Mouse (Mus musculus) CD4-positive, CD25-positive, alpha-beta regulatory T cell, adult 2 months (primary cell): ENCODE data around the gene Zfp239.

ENCODE experiments used
- DNase-seq: peaks from one replicate; pipeline ENCODE4 v3.0.0-alpha.2; 2012; ENCODE audit warnings: low read depth, low spot score

Gene Zfp239

DNA sequence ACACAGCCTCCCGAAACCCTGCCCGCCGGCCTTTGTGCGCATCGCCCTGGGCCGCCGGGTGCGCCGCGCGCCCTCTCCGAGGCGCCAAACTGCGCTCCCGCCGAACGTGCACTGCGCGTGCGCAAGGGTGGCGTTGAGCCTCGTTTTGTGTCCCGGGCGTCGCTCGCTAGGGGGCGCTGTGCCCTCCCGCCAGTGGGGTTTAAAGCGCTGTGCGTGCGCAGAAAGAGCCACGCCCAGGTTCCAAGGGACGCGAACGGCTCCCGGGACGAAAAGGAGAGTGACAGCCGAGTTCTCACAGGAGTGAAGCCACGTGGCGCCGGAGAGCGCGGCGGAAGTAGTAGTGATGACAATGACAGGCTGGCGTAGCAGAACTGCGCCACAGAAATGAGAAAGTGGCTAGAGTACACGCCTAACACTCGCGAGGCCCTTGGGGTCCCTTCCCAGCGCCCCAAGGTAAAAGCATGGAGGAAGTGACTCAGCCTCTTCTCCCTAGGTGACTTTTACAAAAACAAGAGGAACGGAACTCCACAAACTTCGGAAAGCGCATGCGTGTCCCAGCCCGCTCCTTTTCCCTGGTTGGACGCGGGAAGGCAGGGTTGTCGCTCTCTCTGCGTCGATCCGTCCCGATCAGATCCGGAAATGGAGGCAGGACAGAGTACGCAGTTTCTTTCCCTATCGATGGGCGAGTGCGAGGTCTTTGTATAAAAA lies 17.7 kb downstream of the Zfp239 start:
- peak; percentile 100 for DNase-seq

- peak; percentile 42 for DNase-seq
These were observed 18.5 kb downstream of the Zfp239 start for GRCm38 (mm10) chr6:117880394-117880838.

DNA sequence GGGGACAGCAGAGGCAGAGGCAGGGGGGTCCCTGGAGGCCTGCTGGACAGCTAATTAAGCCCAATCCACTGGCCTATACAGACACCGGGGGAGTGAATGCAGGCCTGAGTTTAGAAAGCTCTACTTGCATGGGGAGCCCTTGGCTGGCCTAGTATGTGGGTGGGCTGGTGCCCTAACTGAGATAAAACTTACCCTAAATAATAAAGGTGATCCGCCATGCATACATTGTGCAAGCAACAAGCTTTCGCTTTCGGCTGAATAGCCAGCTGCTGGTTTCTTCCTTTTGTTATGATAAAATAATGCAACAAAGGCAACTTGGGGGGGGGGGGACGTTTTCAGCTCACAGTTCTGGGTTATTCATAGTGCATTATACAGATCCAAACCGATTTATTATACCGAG lies 19.3 kb downstream of the Zfp239 start:
- DNase-seq: peak; percentile 50

GRCm38 (mm10) chr6:117881997-117882396 lies 20.1 kb downstream of the Zfp239 start:
- DNase-seq: peak; percentile 65

DNA sequence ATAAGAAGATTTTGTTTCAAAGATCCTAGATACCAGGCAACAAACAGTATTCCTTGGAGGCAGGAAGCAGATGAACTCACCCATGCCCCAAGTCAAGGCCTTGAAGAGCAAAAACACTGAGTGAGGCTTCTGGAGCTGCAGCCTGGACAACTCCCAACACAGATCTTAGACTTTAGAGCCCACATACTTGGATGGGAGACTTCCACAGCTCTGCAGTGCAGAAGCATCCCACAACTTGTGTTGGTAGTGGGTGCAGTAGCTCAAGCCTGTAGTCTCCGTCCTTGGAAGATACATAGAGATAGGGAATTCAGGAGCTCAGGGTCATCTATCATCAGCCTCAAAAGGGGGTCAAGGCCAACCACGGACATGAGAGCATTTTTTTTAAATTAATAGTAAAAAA lies 24.0 kb downstream of the Zfp239 start:
- no peak for DNase-seq

DNA sequence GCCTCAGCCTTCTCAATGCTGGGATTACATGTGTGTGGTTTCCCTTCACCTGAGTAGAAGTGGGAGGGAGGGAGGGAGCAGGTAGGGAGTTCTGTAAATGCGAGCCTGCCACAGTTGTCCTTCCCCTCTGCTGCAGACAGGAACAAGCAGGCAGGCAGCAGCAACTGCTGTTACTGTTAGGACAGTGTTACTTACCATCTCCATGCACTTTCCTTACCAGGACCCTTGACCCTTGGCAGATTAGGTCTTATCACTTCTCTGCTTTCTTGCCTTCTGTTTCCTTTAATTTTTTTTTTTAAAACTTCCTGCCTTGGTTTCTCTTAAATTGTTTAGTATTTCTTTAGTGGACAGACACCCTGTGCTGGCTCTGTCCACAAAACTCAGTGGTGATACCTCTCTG lies 26.1 kb downstream of the Zfp239 start:
- no peak for DNase-seq

- DNase-seq: no peak
These were observed 26.8 kb downstream of the Zfp239 start for GRCm38 (mm10) chr6:117888642-117889096.

DNA sequence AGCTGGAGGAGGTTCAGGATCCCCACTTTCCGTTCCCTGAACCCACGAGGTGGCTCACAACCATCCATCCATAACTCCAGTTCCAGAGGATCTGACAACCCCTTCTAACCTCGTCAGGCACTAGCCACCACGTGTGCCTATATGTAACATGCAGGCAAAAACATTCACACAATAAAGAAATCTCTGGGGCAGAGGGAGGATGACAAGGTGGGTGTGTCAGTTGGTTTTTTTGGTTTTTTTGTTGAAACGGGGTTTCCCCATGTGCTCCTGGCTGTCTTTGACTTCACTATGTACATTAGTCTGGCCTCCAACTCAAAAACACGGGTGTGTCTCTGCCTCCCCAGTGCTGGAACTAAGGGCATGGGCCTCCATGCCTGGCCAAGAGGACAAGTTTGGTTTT lies 28.4 kb downstream of the Zfp239 start:
- DNase-seq: peak; percentile 88

DNA sequence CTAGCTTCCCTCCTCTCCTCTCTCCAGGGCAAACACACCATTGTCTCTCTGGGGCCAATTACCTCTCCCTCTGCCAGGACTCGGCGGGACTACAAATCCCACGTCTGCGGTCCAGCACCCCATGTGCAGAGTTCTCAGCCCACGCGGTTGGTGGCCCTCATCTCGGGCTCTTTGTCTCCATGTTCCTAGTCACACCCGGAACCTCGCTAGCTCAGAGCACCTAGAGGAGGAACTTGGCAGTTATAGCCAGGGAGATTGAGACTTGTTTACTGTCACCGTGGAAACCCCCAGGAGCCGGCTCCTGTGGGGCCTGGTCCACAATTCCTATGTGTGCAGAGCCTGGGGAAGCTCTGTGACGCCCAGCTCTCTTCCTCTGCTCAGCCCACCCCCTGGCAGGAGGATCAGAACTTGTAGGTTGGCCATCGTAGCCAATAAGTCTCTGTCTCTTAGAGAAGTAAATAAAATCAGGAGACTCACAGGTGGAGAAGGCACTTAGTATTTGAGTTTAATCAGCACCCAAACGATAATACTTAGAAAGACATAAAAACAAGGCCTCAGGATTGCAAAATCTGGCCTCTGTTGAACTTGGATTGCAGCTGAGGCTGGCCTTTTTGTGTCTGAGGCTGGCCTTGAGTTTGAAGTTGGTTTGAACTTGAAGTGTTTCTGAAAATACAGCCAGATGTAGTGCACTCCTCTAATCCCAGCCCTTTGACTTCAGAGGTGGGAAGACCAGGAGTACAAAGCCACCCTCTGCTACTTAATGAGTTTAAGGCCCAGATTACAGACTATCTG lies 29.7 kb downstream of the Zfp239 start:
- DNase-seq: peak; percentile 70

- no peak for DNase-seq
These were observed 30.5 kb downstream of the Zfp239 start for GRCm38 (mm10) chr6:117892386-117892785.

- no peak for DNase-seq
These were observed 31.5 kb downstream of the Zfp239 start for GRCm38 (mm10) chr6:117893435-117893834.

- DNase-seq: no peak
These were observed 35.9 kb downstream of the Zfp239 start for GRCm38 (mm10) chr6:117897800-117898199.

GRCm38 (mm10) chr6:117900126-117901080 lies 38.5 kb downstream of the Zfp239 start, which contains the start of gene Hnrnpf:
Gene Hnrnpf, plus strand, starts transcription at chr6:117900324.
- peak; percentile 91 for DNase-seq

DNA sequence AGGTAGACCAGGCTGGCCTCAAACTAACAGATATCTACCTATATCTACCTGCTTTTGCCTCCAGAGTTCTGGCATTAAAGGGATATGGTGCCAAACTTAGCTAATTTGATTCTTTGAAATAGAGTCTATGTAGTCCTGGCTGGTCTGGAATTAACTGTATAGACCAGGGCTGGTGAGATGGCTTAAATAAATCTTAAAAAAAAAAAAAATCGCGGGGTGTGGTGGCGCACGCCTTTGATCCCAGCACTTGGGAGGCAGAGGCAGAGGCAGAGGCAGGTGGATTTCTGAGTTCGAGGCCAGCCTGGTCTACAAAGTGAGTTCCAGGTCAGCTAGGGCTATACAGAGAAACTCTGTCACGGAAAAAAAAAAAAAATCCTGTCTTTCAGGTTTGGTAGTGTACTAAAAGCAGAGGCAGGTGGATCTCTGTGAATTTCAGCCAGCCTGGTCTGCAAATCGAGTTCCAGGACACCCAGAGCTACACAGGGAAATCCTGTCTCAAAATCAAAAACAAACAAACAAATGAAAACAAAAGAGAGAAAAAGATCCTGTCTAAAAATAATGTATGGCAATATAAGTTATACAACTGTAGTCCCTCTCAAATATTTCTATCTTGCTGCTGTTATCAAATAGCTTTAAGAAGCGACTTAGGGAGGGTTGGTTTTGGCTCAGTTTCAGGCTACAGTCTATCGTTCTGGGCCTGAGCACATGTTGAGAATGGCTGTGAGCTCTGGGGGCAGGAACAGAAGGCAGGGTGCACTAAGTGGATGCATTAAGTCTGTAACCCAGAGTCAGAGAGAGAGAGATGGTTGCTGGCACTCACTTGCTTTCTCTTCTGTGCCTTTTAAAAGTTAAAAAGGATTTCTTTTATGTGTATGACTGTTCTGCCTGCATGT lies 39.9 kb downstream of the Zfp239 start:
- DNase-seq: peak; percentile 46

- peak; percentile 30 for DNase-seq
These were observed 40.7 kb downstream of the Zfp239 start for GRCm38 (mm10) chr6:117902556-117902955.

- no peak for DNase-seq
These were observed 41.9 kb downstream of the Zfp239 start for GRCm38 (mm10) chr6:117903836-117904235.

DNA sequence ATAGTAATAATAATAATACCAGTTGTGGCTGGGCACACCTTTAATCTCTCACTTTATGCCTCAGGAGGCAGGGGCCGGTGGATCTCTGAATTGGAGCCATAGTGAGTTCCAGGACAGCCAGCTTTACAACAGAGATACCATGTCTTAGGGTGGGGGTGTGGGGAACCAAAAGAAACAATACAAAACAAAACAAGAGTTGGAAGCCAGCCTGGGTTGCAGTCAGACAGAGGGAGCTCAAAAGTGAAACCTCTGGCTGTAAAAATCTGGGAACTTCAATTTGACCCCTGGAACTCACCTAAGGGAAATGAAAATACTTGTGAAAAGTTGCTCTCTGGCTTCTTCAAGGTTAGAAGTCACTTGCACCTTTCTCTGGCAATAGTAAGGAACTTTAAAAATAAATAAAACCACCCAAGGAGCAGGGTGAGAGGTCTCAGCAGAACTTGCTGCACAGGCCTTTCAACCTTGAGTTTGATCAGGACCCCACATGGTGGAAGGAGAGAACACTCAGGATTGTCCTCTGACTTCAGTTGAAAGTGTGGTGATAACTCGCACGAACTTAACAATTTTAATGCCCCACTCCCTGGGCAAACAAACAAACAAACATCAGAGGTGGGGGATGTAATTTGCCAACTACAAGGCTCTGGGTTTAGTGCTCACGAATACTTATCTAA lies 43.5 kb downstream of the Zfp239 start:
- no peak for DNase-seq

DNA sequence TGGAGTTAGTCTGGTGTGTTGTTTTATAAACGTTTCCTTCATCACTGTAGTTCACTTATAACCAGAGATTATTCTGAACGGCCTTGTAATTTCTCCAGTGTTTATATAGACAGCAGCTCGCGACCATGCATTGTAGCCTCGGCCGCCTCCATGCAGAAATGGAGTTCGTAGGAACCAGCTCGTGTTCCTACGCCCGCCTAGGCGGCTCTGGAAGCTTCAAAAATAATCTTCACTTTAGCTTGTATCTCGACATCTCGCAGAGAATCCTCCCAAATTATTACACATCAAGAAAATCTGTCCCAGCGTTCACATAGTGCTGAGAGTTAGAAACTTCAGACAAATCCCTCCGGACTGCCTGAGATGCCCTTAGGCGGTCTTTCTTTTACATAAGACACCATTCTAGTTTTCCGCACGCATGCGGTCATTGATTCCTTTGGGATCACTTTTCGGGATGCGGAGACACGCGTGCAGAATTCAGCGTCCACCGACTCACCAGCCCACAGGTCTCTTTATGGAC lies 44.2 kb downstream of the Zfp239 start:
- DNase-seq: no peak

GRCm38 (mm10) chr6:117906590-117907271 lies 44.8 kb downstream of the Zfp239 start:
- DNase-seq: peak; percentile 99
